Mouse (Mus musculus) heart, adult 2 months (tissue): ENCODE results near the gene Thsd7a.

Experiments used
- CTCF ChIP-seq: fragments of 200-600 bp; IDR thresholded peaks from 2 replicates; pipeline ENCODE4 v1.8.1; 2022; ENCODE audit warnings: antibody characterized with exemption, mild to moderate bottlenecking, moderate library complexity
- EP300 ChIP-seq: fragments of 200-500 bp; IDR thresholded peaks from 2 replicates; pipeline ENCODE4 v1.6.1; 2011; ENCODE audit warnings: low read depth, low read length, control low read depth; ENCODE audit not compliant: insufficient read depth
- POLR2A ChIP-seq: fragments of 200-500 bp; IDR thresholded peaks from 2 replicates; pipeline ENCODE4 v1.6.1; 2011; ENCODE audit warnings: mild to moderate bottlenecking, low read depth, low read length, control low read depth; ENCODE audit not compliant: insufficient read depth

DNA sequence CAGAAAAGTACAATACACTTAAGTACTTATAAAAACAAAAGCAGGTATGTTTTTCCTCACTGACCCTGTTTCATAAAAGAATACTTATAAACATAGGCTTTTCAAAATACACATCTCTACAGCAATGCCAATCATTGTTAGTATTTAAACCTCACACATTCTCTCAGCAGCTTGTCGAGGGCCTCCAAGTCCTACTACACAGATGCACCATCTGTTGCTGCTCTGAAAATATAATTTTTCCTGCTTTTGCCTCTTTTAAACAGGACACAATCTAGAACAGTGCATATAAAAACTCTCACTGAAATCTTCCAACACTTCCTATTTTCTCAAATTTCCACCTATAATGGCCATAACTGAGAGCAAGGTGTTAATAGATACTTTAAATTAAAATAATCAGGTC is 270.9 kb downstream of the Thsd7a start:
- TF ChIP-seq EP300 (no peak), CTCF (no peak), POLR2A (no peak)
